Mouse (Mus musculus): ENCODE results near the gene Gan.

GRCm38 (mm10) chr8:117256292-117256938 is 98.5 kb downstream of the Gan start:
- no peak for TF ChIP-seq CTCF (IDR thresholded peaks at IDR 0.05; ENCODE audit: low read depth)
- no peak for TF ChIP-seq EP300 (IDR thresholded peaks at IDR 0.05; ENCODE audit: low read depth)
